Mouse (Mus musculus): ENCODE data around the gene Olfr1377.
"Not testable (repeated sequence)": the region's sequence is repeated elsewhere in the genome, so short reads cannot be mapped to it uniquely, and the experiment has no call there.

The Olfr1377 gene

GRCm38 (mm10) chr11:50981667-50982066 is at the start of gene Olfr1377:
Gene Olfr1377 (plus strand): TSS chr11:50981967.
- no peak for DNase-seq (ENCODE audit: low spot score in 2 of 2)

DNA sequence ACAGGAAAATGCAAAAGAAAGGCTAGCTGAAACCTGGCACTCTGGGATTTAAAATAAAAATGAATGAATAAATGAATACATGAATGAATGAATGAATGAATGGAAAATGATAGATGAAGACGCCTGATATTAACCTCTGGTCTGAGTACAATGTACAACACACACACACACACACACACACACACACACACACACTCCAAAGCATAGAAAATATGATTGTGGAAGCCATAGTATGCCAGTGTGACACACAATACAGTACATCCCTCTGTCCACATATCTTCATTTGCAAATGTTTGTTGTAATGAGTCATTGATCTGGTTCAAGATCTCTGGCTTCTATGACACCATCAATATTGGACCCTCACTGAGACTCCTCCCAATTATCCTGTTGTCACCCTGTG is 49.7 kb upstream of the Olfr1377 start:
- DNase-seq (ENCODE audit: low spot score in 2 of 2): no peak

DNA sequence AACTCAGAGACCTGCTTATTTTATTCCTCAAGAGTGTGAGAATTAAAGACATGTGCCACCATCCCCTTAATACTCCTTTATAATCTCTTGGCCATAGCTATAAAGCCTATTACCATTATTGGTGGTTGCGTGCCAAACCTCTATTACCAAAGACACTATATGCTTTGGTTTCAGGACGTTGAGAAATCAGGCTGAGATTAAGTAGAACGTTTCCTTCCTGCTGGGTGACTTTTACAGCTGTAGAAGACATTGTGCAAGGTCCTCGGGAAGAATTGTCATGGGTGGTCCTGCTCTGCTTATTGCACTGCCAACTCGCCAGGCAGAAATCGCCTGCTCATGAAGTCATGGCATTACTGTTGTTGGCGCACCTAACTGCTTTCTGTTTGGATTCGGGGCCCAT is 43.3 kb upstream of the Olfr1377 start:
- no peak for DNase-seq (ENCODE audit: low spot score in 2 of 2)

DNA sequence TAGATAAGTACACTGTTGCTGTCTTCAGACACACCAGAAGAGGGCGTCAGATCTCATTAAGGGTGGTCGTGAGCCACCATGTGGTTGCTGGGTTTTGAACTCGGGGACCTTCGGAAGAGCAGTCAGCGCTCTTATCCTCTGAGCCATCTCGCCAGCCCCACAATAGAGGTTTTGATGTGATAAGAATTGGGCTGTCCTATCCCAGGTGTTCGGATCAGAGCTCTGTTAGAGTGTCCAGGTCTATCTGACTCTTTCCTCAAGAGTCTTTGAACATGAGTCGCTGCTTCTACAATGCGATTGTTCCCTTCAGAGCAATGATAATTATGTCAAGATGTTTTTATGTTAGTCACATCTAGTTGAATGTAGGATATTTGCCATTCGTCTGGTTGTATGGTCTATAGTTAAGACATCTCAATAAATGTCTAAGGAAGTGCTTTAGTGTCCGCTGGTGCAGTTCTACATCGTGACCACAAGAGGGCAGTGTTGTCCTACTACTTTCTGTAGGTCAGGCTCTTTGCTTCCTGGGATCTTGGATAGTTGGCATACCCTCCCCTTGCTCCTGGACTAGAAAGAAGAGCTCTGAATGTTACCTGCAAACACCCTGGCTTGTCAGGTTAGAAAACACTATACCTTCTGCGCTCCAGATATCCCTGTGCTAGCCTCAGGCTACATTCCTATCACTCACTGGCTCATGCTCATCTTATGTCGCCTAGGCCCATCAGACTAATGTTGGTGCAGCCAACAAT is 42.0 kb upstream of the Olfr1377 start:
- no peak for DNase-seq (ENCODE audit: low spot score in 2 of 2)

DNA sequence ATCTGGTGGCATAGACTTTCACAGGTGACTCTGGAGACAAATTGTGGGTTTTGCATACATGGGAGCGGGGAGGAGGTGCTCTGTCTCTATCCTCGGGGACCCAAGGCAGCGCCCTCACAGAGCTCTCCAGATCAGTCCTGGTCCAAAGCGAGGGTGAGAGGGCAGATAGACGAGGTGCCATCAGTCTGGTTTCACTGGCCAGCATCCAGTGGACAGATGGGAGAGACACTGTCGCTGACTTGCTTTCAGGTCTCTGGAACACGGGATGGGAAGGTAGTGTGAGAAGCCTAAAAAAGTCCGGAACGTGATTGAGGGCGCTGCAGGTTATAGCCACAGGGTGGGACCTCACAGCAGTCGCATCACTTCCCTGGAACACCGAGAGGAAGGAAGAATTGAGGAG is 39.4 kb upstream of the Olfr1377 start:
- DNase-seq (ENCODE audit: low spot score in 2 of 2): no peak

DNA sequence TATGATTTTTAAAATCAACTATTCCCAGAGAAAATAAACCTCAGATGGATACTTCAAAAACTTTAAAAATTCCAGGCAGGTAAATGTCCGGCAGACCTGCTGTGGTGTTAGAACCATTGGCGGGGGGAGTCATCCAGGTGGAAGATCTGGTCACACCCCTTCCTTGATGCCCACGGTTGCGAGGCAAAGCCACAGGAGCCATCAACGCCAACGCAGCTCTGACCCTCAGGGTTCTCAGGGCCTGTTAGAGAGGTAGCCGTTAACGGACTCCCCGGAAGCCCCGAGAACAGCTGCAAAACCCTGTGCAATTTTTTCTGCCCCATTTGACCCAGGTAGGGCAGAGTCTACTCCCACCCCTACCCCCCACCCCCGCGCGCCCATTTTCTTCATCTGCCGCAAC is 38.3 kb upstream of the Olfr1377 start, which contains the start of gene 4933414I15Rik:
Gene 4933414I15Rik, minus strand, starts transcription at position 260 of the 400 bp plus-strand sequence.
- DNase-seq (ENCODE audit: low spot score in 2 of 2): no peak

DNA sequence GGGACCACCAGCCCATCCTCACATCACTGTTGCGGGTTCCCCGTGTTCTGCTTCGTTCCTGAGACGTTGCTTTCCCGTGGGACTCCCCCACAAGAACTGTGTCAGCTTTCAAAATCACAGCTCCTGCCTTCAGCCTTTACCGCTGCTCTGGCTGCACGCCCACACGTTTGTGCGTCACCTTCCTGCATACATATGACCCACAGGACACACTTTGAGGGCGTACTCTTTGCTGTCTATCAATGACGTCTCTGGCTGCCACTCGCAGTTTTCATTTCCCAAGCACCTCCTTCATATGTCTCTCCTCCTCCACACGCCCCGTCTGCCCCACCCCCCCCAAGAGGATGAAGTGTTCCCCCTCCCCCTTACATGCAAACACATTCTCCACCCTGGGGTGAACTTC is 29.5 kb upstream of the Olfr1377 start:
- DNase-seq (ENCODE audit: low spot score in 2 of 2): no peak

- no peak for DNase-seq (ENCODE audit: low spot score in 2 of 2)
Measured at GRCm38 (mm10) chr11:50953665-50954064, 28.1 kb upstream of the Olfr1377 start, which contains the start of gene Prop1. Gene Prop1 (minus strand): TSS chr11:50953765.

DNA sequence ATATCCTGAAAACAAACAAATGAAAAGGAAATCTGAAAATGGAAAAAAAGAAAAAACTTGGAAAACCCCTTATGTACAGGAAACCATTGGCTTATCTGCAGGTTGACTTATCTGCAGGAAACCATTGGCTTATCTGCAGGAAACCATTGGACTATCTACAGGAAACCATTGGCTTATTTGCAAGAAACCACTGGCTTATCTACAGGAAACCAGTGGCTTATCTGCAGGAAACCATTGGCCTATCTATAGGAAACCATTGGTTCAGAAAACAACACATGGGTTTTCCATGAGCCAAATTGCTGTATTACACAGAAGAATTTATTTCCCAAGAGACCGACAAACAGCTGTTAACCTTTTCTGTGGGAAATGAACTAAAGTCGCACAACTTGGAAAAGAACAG is 16.9 kb upstream of the Olfr1377 start:
- DNase-seq (ENCODE audit: low spot score in 2 of 2): no peak

GRCm38 (mm10) chr11:50966230-50966629 is 15.5 kb upstream of the Olfr1377 start, which contains the start of gene Olfr1378:
Gene Olfr1378 (plus strand): TSS chr11:50966530.
- DNase-seq (ENCODE audit: low spot score in 2 of 2): no peak

GRCm38 (mm10) chr11:50977216-50977615 is 4.6 kb upstream of the Olfr1377 start:
- no peak for DNase-seq (ENCODE audit: low spot score in 2 of 2)

DNA sequence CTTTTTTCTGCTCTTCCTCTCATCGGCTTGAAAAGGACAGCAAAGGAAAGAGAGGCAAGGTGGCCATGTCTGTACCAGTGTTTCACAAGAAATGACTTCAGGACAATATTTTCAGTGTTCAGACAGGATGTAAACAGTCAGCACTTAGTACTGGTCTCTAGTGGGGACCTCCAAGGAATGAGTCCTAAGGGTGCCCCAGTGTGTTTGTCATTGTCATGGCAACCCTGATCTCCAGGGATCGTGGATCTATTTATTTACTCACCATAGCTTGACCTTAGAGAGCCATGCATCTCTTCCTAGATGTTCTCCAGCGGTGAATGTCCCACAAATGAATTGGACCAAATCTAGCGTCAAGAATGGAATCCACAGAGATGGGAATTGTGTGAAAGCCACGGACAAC is 21.5 kb downstream of the Olfr1377 start, which contains the start of gene Olfr51:
Gene Olfr51, plus strand, starts transcription at position 301 of the 400 bp plus-strand sequence.
- no peak for DNase-seq (ENCODE audit: low spot score in 2 of 2)

DNA sequence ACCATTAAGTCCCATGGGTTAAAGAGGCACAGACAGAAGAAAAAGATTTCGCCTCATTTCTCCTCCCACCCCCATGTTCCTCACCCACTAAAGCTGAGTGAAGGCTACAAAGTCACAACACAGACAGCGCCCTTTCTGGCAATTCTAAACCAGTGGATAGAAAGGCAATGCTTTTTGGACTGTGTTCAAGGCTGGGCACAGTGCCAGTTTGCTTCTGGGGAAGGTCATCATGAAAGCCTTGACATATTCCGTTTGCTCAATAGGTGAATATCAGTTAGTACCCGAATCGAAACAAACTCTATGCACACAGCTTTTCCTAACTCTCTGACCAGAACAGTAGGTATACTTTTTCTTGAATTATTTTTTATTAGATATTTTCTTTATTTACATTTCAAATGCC is 30.1 kb downstream of the Olfr1377 start:
- no peak for DNase-seq (ENCODE audit: low spot score in 2 of 2)

DNA sequence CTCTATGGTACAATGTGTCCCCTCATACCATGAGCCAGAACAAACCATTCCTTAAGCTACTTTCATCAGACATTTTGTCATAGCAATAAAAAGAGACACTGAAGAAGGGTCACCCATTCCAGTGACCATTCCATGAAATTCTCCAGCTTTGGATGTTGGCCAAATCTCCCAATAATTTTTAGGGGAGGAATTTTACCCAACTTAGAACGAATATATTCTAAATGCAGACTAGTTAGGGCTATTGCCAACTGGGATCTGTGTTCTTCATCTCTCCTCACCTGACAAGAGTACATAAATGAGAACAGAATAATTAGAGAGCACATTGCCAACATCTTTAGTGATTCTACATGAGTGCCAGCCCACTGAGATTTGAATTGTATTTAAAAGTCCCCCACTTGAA is 32.2 kb downstream of the Olfr1377 start, which contains the start of gene Olfr54:
Gene Olfr54, plus strand, starts transcription at position 301 of the 400 bp plus-strand sequence.
- DNase-seq (ENCODE audit: low spot score in 2 of 2): no peak

DNA sequence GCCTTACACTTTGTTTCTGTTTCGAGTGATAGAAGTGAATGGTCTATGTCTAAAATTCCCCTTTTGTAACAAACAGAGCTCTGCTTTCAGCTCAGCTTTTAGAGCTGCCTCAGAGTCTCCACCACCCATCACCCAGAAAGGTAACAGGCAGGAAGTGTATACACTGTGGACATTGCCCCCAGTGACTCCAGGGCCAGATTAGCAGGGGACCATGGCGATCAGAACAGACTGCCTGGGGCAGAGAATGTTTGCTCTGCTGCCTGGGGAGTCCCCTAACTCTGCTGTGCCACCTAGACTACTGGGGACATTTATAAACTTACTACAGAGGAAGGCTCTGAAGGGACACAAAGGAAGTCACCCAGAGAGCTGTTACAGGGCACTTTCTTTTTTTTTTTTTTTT is 34.6 kb downstream of the Olfr1377 start:
- DNase-seq (ENCODE audit: low spot score in 2 of 2): no peak

DNA sequence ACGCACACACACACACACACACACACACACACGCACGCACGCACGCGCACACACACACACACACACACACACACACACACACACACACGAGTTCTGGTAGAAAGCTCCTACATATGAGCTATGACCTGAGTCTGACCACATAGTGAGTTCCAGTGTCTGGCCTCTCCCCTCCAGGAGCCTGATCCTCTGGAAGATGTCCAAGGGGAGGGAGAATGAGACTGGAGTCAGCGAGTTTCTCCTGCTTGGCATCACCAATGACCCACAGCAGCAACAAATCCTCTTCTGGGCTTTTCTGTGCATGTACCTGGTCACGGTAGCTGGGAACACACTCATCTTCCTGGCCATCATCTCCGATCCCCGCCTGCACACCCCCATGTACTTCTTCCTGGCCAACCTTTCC is 45.0 kb downstream of the Olfr1377 start:
- not testable (repeated sequence) for DNase-seq (ENCODE audit: low spot score in 2 of 2)

GRCm38 (mm10) chr11:51029381-51029780 is 47.6 kb downstream of the Olfr1377 start:
- DNase-seq (ENCODE audit: low spot score in 2 of 2): not testable (repeated sequence)

- DNase-seq (ENCODE audit: low spot score in 2 of 2): no peak
Measured at GRCm38 (mm10) chr11:51030225-51030624, 48.5 kb downstream of the Olfr1377 start.

GRCm38 (mm10) chr11:51032851-51033250 is 51.1 kb downstream of the Olfr1377 start:
- no peak for DNase-seq (ENCODE audit: low spot score in 2 of 2)

DNA sequence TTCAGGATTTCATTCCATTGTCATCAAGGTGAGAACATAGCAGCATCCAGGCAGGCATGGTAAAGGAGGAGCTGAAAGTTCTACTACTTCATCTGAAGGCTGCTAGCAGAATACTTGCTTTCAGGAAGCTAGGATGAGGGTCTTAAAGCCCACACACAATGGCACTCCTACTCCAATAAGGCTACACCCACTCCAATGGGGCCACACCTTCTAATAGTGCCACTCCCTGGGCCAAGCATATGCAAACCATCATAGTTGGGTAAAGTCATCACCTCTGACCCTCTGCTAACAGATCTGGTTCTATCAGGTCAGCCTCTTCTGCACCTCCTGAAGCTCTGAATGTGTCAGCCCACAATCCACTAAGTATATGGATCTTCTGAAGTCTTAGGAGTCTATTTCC is 52.4 kb downstream of the Olfr1377 start:
- DNase-seq (ENCODE audit: low spot score in 2 of 2): not testable (repeated sequence)

DNA sequence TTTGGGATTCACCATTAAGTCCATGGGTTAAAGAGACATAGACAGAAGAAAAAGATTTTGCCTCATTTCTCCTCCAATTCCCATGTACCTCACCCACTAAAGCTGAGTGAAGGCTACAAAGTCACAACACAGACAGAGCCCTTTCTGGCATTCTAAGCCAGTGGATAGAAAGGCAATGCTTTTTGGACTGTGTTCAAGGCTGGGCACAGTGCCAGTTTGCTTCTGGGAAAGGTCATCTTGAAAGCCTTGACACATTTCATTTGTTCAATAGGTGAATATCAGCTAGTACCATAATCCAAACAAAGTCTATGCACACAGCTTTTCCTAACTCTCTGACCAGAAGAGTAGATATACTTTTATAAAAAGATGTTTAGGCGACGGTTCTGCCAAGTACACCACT is 54.2 kb downstream of the Olfr1377 start:
- no peak for DNase-seq (ENCODE audit: low spot score in 2 of 2)
